In the genomic region with DNA sequence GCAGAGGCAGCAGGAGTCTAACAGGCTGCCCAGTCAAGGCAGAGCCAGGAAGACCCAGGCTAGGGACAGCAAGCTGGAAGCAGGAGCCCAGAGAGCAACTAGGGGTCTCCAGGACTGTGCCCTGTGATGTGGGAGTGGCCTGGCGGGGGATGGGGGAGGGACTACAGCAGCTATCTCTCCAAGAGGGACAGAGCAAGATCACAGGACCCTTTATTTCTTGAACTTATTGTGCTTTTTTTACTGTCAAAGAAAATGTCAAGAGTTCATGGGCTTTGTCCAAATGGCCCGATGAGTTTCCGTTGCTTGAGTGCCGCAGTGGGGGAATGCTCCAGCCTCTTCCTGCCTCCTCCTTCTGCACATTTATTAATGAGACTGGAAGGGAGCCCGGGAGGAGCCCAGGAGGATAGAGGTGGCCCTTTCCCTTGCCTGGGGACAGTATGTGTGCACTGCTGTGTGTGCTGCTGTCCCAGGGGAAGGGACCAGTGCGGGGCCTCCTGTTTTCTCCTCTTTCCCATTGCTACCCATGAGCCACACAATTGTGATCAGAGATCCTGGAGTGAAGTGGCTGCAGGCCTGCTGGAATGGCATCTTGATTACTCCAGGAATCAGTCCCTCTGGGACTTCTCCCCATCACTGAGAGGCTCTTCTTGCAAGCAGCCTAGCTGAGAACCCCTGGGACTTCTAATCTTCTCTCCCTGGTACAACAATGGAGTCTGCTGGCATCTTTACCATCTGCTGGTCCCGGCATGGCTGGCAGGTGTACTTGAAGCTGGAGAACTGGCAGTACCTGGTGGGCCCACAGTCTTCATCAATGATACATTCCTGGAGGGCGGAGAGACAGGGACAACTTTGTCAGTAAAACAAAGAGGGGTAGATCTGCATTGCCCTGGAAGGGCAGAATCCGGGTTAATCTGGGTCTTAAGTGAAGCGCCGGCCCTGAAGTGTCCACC, we compare ENCODE assay signal across 10 mouse cellular contexts. TPM values are rescaled to one million over a fixed set of nuclear protein-coding genes. Genes with fewer than 3 reads are reported as not detected.
A peak's percentile ranks its signal among the peaks of the same experiment; 100 is the strongest.
DNase-seq lines count a peak whose midpoint lies in the region; ATAC-seq lines count a peak whose summit lies in the region.
"Had no signal": no experiment of that assay in that cellular context is flagged by ENCODE, and none has a peak within 500 bp of the region (broad histone marks: within the 10 kb centered on the region; RNA-seq: fewer than 3 reads in every experiment).

No protein-coding gene starts in this region.

- 66% methylated on average over 11 of the region's 11 CpGs for WGBS in heart, embryonic 16.5 days
- 68% methylated on average over 11 of the region's 11 CpGs for WGBS in liver, embryonic 12.5 days (ENCODE audit: insufficient replicate concordance)

- H3K27me3 ChIP-seq in heart, embryonic 16.5 days (ENCODE audit: control insufficient read depth, insufficient read depth, low read length) = no peaks in the 10 kb centered on the region
- no peaks in the 10 kb centered on the region for H3K27me3 ChIP-seq in liver, embryonic 12.5 days (replicated peaks)
- H3K27me3 ChIP-seq: hindbrain, embryonic 15.5 days had no signal

- H3K4me1 ChIP-seq in heart, embryonic 16.5 days (ENCODE audit: control insufficient read depth, insufficient read depth, low read length) = peaks cover 12% of the 10 kb centered on the region
- no peaks in the 10 kb centered on the region for H3K4me1 ChIP-seq in liver, embryonic 12.5 days
- H3K4me1 ChIP-seq: hindbrain, embryonic 15.5 days had no signal

- ATAC-seq in heart, embryonic 16.5 days (replicated peaks; ENCODE audit: extremely low read depth, insufficient read depth, low FRiP score) = peak; percentile 42; the same call in 1 of the 2 replicates
- no peak for ATAC-seq in liver, embryonic 12.5 days

- no peak overlapping the region for H3K4me3 ChIP-seq in heart, embryonic 16.5 days (ENCODE audit: low read length)
- no peak overlapping the region for H3K4me3 ChIP-seq in liver, embryonic 12.5 days
- H3K4me3 ChIP-seq: hindbrain, embryonic 15.5 days had no signal

- no peak overlapping the region for H3K27ac ChIP-seq in heart, embryonic 16.5 days (ENCODE audit: low read length)
- no peak overlapping the region for H3K27ac ChIP-seq in liver, embryonic 12.5 days
- H3K27ac ChIP-seq: hindbrain, embryonic 15.5 days had no signal

- no peaks in the 10 kb centered on the region for H3K9me3 ChIP-seq in heart, embryonic 16.5 days (replicated peaks; ENCODE audit: control insufficient read depth, low read length)
- no peaks in the 10 kb centered on the region for H3K9me3 ChIP-seq in liver, embryonic 12.5 days (replicated peaks)
- H3K9me3 ChIP-seq: G1E; hindbrain, embryonic 15.5 days had no signal

- no peak for DNase-seq in heart, postnatal 4 days
- DNase-seq in brain, adult 2 months (ENCODE audit: low read depth, low spot score) = peak; percentile 66
- peak; percentile 70 to 71 for DNase-seq in cerebellum, adult 18-20 months
- peak; percentile 49 for DNase-seq in kidney, adult 9 months
- DNase-seq in ovary, postnatal 14 days (ENCODE audit: low spot score) = no peak

- no peak overlapping the region for H3K4me2 ChIP-seq in heart, embryonic 16.5 days (ENCODE audit: low read depth, low read length)
- H3K4me2 ChIP-seq in liver, embryonic 12.5 days = no peak overlapping the region
- H3K4me2 ChIP-seq: hindbrain, embryonic 15.5 days had no signal

- H3K9ac ChIP-seq in heart, embryonic 16.5 days (ENCODE audit: low read length) = no peak overlapping the region
- no peak overlapping the region for H3K9ac ChIP-seq in liver, embryonic 12.5 days
- H3K9ac ChIP-seq: hindbrain, embryonic 15.5 days had no signal

- no peaks in the 10 kb centered on the region for H3K36me3 ChIP-seq in heart, embryonic 16.5 days (ENCODE audit: control insufficient read depth, insufficient read depth)
- H3K36me3 ChIP-seq in liver, embryonic 12.5 days = no peaks in the 10 kb centered on the region
- H3K36me3 ChIP-seq: G1E; hindbrain, embryonic 15.5 days had no signal

RNA-seq across cellular contexts. Expression of a gene that starts 37.7 kb away (rescaled TPM):
- 73.8 and 91.0 TPM in 2 replicates for polyA plus RNA-seq in heart, embryonic 16.5 days (2015; fragmentation: Nextera tagmentation; extraction: Ambion mirVana)
- total RNA-seq in heart, postnatal 4 days (2021) = 10 to 100 TPM; 82.6 to 87.6 TPM
- polyA plus RNA-seq in liver, embryonic 12.5 days (2016; fragmentation: Nextera tagmentation; extraction: Ambion mirVana) = 7.3 and 7.5 TPM in 2 replicates
- total RNA-seq: neutrophil, adult 5-6 weeks had no signal
- polyA plus RNA-seq: G1E had no signal

Comparison
In these comparisons a context has a peak if more than half of its experiments do, and no peak if none do; other contexts are left out.
1. DNase-seq: peak in brain, adult 2 months (single experiment), cerebellum, adult 18-20 months (2 of 2) and kidney, adult 9 months (single experiment); none in heart, postnatal 4 days (single experiment) and ovary, postnatal 14 days (single experiment).